Mouse (Mus musculus): ENCODE data around the gene Nags. TPM values are rescaled to one million over a fixed set of nuclear protein-coding genes. Genes with fewer than 3 reads are reported as not detected.

Gene Nags
- polyA plus RNA-seq (2017; shearing (Covaris generic)), result not detected

DNA sequence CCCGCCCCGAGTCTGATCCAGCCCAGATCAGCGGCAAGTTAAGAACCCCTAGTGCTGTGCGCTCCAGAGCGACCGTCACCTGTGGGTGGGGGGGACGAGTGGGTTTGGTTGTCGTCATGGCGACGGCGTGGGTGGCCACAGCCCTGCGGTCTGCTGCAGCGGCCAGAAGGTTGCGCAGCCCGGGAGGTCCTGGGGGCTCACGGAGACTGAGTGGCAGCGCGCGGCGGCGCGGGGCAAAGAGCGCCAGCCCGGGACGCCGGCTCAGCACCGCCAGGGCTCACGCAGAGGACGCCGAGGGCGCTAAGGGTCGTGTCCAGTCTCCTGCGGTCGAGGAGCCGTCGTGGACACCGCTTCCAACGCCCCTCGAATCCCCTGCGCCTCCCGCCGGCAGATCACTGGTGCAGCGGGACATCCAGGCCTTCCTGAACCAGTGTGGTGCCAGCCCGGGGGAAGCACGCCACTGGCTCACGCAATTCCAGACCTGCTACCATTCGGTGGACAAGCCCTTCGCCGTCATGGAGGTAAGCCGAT lies at the start of gene Nags:
TSS of gene Nags (plus strand) at position 43 of the 531 bp plus-strand sequence.

DNA sequence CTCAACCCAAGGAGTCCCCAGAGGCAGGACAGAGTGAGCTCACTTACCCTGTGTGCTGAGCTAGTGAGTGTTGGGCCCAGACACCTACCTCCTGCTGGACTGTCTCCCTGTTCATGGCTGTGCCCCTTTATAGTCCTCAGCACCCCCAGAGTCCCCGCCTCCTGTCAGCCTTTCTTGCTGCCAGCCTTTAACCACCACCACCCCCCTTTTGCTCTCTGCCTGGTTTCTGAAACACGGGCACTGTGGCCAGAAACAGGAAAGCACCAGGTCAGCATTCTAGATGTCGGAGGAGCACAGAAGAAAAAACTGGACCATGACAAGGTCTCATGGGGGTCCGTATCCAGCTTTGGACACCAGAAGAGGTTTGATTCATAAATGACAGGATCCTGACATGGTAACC lies 44.1 kb upstream of the Nags start, which contains the start of gene Ppy:
TSS of gene Ppy (minus strand) at position 101 of the 400 bp plus-strand sequence.

DNA sequence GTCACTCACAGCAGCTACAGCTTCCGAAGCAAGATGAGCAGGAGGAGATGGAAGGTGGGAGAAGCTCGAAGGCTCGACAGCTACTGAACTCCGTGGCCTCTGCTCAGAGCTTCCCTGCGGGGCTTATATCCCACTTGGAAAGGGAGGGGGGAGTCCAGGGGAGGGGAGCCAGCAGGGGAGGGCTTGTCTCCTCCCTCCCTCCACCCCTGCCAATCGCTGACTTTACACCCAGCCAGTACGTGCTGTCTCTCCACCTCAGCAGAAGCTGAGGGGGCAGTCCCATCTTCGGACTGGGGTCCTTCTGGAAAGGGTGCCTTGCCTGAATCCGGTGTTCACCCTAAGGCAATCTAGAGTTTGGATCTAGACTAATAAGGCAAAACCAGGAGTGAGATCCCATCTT lies 37.6 kb upstream of the Nags start, which contains the start of gene Pyy:
TSS of gene Pyy (minus strand) at position 101 of the 400 bp plus-strand sequence.

DNA sequence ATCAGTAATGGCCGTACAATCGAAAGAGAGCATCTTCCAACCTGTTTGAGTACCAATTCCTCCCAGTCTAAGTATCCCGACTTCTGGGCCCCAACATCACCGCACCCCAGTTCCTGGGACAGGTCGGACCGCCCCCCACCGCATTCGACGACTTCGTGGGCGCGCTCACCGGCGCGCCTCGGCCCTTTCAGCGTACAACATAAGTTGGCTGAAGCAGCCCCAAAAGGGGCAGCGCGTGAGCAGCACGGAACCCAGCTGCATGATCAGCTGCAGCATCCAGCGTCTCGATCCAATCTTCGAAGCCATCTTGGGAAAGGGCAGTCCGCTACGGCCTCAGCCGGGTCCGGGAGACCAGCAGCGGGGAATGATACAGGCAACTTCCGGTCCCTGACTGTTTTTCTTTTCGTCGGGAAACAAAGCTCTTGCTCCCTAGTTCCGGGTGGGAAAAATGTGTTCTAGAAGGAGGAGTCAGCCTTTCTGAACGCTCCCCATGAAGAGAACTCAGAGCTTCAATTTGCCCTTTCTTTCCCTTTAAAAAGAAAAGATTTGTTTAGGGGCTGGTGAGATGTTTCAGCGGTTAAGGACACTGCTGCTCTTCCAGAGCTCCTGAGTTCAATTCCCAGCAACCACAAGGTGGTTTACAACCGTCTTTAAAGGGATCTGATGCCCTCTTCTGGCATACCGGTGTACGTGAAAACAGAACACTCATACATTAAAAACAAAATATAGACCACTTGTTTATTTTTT lies 10.9 kb downstream of the Nags start, which contains the start of gene Tmem101:
TSS of gene Tmem101 (minus strand) at position 366 of the 747 bp plus-strand sequence.

DNA sequence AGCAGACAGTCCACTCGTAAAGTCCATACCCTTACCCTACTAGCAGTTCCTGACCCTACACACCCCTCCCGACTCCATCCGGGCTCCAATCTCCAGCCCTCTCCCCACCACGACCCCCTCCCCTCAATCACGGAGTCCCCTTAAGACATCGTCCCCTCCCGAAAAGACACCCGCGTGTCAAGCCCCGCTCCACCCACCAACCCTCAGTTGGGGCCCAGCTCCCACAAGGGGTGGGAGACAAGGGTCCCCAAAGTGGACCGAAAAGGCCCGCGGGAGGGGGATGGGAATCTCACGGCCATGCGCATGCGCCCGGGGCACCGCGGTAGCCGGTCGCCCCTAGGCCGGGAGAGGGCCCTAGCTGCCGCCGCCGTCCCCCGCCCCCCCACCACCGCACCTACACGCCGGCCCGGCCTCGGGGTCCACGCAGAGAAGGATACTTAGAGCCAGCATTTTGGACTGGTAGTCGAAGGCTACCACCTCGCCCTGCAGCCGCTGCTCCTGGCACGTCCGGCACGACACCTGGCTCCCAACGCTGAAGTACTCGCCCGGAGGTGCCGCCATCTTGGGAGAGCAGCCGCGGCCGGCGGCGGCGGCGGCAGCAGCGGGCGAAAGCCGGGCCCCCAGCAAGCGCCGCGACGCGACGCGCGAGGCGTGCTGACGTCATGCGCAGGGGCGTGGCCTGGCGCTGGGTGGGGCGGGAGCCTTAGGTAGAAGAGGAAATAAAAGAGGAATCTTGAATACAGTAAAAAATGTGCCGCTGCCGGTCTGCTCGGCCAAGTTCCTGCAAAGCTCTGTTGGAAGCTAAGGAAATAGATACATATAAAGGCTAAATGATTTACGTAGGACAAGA lies 39.6 kb downstream of the Nags start, which contains the start of gene Lsm12:
TSS of gene Lsm12 (minus strand) at position 651 of the 850 bp plus-strand sequence.

DNA sequence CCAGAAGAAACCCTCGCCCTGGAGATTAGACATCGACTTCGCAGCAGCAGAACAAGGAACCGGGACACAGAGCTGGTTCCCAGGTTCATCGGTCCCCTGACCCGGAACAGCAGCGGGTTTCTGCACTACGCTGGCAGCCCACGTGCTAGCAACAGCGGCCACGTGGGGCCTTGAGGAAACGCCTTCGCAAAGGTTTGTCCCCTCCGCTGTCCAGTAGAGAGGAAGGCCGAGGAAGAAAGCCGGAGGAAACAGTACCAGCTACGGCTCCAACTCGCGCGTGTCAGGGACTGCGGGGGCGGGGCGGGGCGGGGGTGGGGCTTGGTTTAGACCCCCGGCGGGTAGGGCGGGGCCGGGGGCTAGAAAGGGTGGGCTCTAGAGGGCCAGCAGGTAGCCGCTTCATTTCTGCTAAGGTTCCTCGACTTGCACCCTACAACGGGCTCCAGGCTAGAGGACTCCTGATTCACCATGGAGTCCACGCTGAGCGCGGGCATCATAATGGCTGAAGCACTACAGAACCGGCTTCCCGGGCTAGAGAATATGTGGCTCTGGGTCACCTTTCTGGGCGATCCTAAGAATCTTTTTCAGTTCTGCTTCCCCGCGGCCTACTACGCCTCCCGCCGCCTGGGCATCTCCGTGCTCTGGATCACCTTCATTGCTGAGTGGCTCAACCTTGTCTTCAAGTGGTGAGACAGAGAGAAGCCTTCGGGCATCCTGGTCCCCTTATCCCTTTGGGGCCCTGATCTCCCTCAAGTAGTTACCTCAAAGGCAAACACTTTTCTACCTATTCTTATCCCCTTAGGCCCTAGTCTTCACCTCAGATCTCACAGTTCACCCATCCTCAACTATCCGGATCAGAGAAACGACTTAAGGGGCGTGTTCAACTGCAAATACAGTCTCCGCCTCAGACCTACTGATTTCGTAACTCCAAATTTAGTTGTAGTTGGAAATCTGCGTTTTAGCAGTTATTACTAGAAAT lies 44.4 kb downstream of the Nags start, which contains the start of gene G6pc3:
TSS of gene G6pc3 (plus strand) at position 160 of the 976 bp plus-strand sequence.

Other genes starting within 250 kb of the Nags start
- not detected for gene Sost, start 178.5 kb upstream of the Nags start, polyA plus RNA-seq (2017; shearing (Covaris generic))
- gene Cfap97d1, start 161.2 kb upstream of the Nags start, polyA plus RNA-seq (2017; shearing (Covaris generic)), result not detected
- 0.29 TPM for gene Dusp3, start 158.5 kb upstream of the Nags start, polyA plus RNA-seq (2017; shearing (Covaris generic))
- not detected for gene Mpp3, start 117.1 kb upstream of the Nags start, polyA plus RNA-seq (2017; shearing (Covaris generic))
- 0.11 TPM for gene Cd300lg, start 104.0 kb upstream of the Nags start, polyA plus RNA-seq (2017; shearing (Covaris generic))
- gene Mpp2, start 57.0 kb upstream of the Nags start, polyA plus RNA-seq (2017; shearing (Covaris generic)), result 5.7 TPM
- gene Ppy, start 44.2 kb upstream of the Nags start, polyA plus RNA-seq (2017; shearing (Covaris generic)), result not detected
- not detected for gene Pyy, start 37.7 kb upstream of the Nags start, polyA plus RNA-seq (2017; shearing (Covaris generic))
- gene Tmem101, start 10.9 kb downstream of the Nags start, polyA plus RNA-seq (2017; shearing (Covaris generic)), result 17.7 TPM
- gene Lsm12, start 39.8 kb downstream of the Nags start, polyA plus RNA-seq (2017; shearing (Covaris generic)), result 56.1 TPM
- gene G6pc3, start 44.1 kb downstream of the Nags start, polyA plus RNA-seq (2017; shearing (Covaris generic)), result 41.3 TPM
- 16.7 TPM for gene Hdac5, start 84.7 kb downstream of the Nags start, polyA plus RNA-seq (2017; shearing (Covaris generic))
- 1.3 TPM for gene BC030867, start 103.4 kb downstream of the Nags start, polyA plus RNA-seq (2017; shearing (Covaris generic))
- gene Asb16, start 123.2 kb downstream of the Nags start, polyA plus RNA-seq (2017; shearing (Covaris generic)), result not detected
- 66.9 TPM for gene Tmub2, start 139.4 kb downstream of the Nags start, polyA plus RNA-seq (2017; shearing (Covaris generic))
- 8.3 TPM for gene Atxn7l3, start 151.1 kb downstream of the Nags start, polyA plus RNA-seq (2017; shearing (Covaris generic))
- gene Ubtf, start 174.2 kb downstream of the Nags start, polyA plus RNA-seq (2017; shearing (Covaris generic)), result 102 TPM
- 5.5 TPM for gene Slc4a1, start 220.7 kb downstream of the Nags start, polyA plus RNA-seq (2017; shearing (Covaris generic))
- 24.5 TPM for gene Rundc3a, start 247.9 kb downstream of the Nags start, polyA plus RNA-seq (2017; shearing (Covaris generic))